Mouse (Mus musculus) kidney, postnatal 36 days (tissue): ENCODE results near the gene Dlx3.
A peak's percentile ranks its signal among the peaks of the same experiment; 100 is the strongest.

Source experiments
- DNase-seq, 2 experiments: peaks; one replicate each; pipeline ENCODE4 v3.0.0; 2021 to 2022; ENCODE audit warnings: mixed read lengths in 2 of 2

The Dlx3 gene

GRCm38 (mm10) chr11:95119990-95120632 lies at the start of gene Dlx3:
Gene Dlx3, plus strand, starts transcription at chr11:95120119.
- DNase-seq, result peak; percentile 17 to 36

- no peak for DNase-seq
Observed at GRCm38 (mm10) chr11:95070140-95071107, 49.5 kb upstream of the Dlx3 start.

- DNase-seq, result peak in 1 of 2 experiments; percentile 56
Observed at GRCm38 (mm10) chr11:95071266-95071665, 48.7 kb upstream of the Dlx3 start.

GRCm38 (mm10) chr11:95072136-95072535 lies 47.8 kb upstream of the Dlx3 start:
- no peak for DNase-seq

- peak; percentile 63 to 71 for DNase-seq
Observed at GRCm38 (mm10) chr11:95072804-95073203, 47.1 kb upstream of the Dlx3 start.

- DNase-seq, result no peak
Observed at GRCm38 (mm10) chr11:95073835-95074234, 46.1 kb upstream of the Dlx3 start.

- DNase-seq, result peak; percentile 45 to 51
Observed at GRCm38 (mm10) chr11:95074694-95075093, 45.2 kb upstream of the Dlx3 start.

- DNase-seq, result peak in 1 of 2 experiments; percentile 39
Observed at GRCm38 (mm10) chr11:95075197-95076040, 44.5 kb upstream of the Dlx3 start.

GRCm38 (mm10) chr11:95076041-95076535 lies 43.8 kb upstream of the Dlx3 start:
- DNase-seq, result peak; percentile 62 to 83

- peak; percentile 90 to 91 for DNase-seq
Observed at GRCm38 (mm10) chr11:95076536-95077111, 43.3 kb upstream of the Dlx3 start, which contains the start of gene Itga3. Gene Itga3, minus strand, starts transcription at chr11:95076801.

- no peak for DNase-seq
Observed at GRCm38 (mm10) chr11:95077956-95078355, 42.0 kb upstream of the Dlx3 start.

- DNase-seq, result peak; percentile 81 to 85
Observed at GRCm38 (mm10) chr11:95079256-95079875, 40.6 kb upstream of the Dlx3 start.

- DNase-seq, result no peak
Observed at GRCm38 (mm10) chr11:95080783-95081182, 39.1 kb upstream of the Dlx3 start.

GRCm38 (mm10) chr11:95082896-95083295 lies 37.0 kb upstream of the Dlx3 start:
- DNase-seq, result no peak

GRCm38 (mm10) chr11:95084175-95084574 lies 35.7 kb upstream of the Dlx3 start:
- DNase-seq, result no peak

GRCm38 (mm10) chr11:95084811-95085382 lies 35.0 kb upstream of the Dlx3 start:
- DNase-seq, result no peak

GRCm38 (mm10) chr11:95085710-95086109 lies 34.2 kb upstream of the Dlx3 start:
- DNase-seq, result no peak

GRCm38 (mm10) chr11:95086229-95086628 lies 33.7 kb upstream of the Dlx3 start:
- no peak for DNase-seq

GRCm38 (mm10) chr11:95087301-95088228 lies 32.4 kb upstream of the Dlx3 start:
- DNase-seq, result no peak

- no peak for DNase-seq
Observed at GRCm38 (mm10) chr11:95088286-95088685, 31.6 kb upstream of the Dlx3 start.
